Mouse (Mus musculus): ENCODE measurements around the gene Esp36.
"Not testable (repeated sequence)": the region's sequence is repeated elsewhere in the genome, so short reads cannot be mapped to it uniquely, and the experiment has no call there.

Gene Esp36

GRCm38 (mm10) chr17:38420085-38420484 is at the start of gene Esp36:
TSS of gene Esp36 (minus strand) at chr17:38420185.
- in situ Hi-C loops (cut with MboI; ENCODE audit: unreplicated experiment in 2 of 2): no loop called here

GRCm38 (mm10) chr17:38456206-38456605 is 36.2 kb upstream of the Esp36 start:
- in situ Hi-C loops (cut with MboI; ENCODE audit: unreplicated experiment in 2 of 2): not testable (repeated sequence)

- in situ Hi-C loops (cut with MboI; ENCODE audit: unreplicated experiment in 2 of 2): no loop called here
Observed at GRCm38 (mm10) chr17:38450688-38451087, 30.7 kb upstream of the Esp36 start.

GRCm38 (mm10) chr17:38406135-38406534 is 13.8 kb downstream of the Esp36 start:
- in situ Hi-C loops (cut with MboI; ENCODE audit: unreplicated experiment in 2 of 2): no loop called here

GRCm38 (mm10) chr17:38391821-38392220 is 28.2 kb downstream of the Esp36 start:
- in situ Hi-C loops (cut with MboI; ENCODE audit: unreplicated experiment in 2 of 2): no loop called here

All from v-Abl transformed pro-B cells (cell line).